Mouse (Mus musculus) frontal cortex, postnatal 36 days (tissue): ENCODE results near the gene Cmtr1.
"Not testable (repeated sequence)": the region's sequence is repeated elsewhere in the genome, so short reads cannot be mapped to it uniquely, and the experiment has no call there.

Experiments used
- DNase-seq, 2 experiments: peaks; one replicate each; pipeline ENCODE4 v3.0.0; 2022; ENCODE audit warnings: low spot score in 2 of 2

Gene Cmtr1

DNA sequence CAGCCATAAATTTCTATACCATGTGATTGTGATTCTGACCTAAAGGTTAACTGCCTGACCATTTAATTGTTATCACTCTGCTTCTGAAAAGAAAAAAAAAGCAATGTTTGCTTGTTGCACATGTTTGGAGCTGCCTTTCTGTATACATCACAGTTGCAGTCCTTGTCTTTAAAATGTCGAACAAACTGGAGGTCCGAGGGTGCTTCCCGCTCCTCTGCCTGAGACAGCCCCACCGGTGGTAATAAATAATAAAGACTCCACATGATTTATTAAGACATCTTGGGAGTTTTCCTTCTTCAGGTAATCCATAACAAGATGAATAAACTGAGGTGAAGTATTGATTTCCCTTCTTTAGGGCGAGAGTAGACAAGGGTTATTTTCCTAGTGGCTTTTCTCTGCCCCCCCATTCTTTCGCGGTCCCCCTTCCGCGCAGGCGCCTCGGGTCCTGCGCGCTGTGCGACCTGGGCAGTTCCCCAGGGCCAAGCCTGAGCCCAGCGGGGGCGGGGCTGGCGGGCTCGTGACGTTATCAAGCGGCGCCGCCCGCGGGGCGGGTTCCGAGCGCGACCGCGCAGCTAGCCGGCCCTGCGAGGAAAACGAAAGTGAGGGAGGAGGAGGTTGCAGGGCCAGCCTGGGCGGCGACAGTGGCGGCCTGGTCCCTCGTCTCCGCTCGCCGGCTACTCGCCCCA, at the start of gene Cmtr1:
Gene Cmtr1, plus strand, starts transcription at position 520 of the 686 bp plus-strand sequence.
- peak; percentile 95 to 96 for DNase-seq

DNA sequence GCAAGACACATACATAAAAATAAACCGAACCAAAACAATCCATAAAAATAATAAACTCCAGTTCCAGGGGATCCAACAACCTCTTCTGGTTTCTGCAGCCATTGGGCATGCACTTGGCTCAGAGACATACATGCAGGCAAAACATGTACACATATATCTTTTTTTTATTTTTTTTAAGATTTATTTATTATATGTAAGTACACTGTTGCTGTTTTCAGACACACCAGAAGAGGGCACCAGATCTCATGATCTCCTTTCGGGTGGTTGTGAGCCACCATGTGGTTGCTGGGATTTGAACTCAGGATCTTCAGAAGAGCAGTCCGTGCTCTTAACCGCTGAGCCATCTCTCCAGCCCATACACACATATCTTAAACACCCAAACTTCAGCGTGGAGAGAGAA, 46.9 kb upstream of the Cmtr1 start:
- not testable (repeated sequence) for DNase-seq

DNA sequence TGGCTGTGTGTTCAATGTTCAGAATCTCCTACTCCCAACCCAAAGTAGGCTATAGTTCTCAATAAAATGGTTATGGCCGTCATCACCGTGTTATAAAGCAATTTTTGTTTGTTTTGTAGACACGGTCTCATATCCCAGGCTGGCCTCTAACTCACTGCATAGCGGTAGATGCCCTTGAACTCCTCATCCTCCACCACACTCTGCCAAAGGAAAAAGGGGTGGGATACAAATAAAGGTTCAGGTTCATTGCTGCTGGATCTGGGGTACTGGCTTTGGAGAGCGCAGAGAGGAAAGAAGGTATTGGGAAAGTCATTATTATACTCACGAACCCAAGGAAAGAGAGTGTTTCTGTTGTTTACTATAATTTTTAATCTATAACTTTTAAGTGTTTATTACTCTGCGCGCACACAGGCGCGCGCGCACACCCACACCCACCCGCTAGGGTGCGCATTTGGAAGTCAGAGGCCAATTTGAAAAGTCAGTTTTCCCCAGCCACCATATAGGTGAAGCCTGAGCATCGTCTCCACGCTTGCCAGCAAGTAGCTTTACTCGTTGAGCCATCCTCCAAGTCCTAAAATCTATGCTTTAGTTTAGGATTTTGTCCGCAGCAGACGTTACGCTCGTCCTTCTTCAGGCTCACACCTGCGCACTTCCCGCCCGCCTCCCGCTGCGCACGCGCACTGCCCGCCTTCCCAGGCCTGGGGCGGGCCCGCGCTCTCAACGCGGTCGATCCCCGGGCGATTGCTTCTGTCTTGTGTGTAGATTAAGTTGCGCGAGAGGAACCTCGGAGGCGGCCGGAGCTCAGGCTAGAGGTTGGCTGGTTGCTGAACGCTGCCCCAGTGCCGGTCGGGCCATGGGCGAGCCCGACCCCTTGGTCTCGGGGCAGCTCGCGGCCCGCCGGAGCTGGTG, 46.0 kb upstream of the Cmtr1 start, which contains the start of the genes Rnf8 and Gm28043:
Gene Rnf8, plus strand, starts transcription at position 676 of the 909 bp plus-strand sequence.
Gene Gm28043, plus strand, starts transcription at position 762 of the 909 bp plus-strand sequence.
- DNase-seq, result peak; percentile 94 to 96

- DNase-seq, result no peak
Observed at GRCm38 (mm10) chr17:29615024-29615551, 45.3 kb upstream of the Cmtr1 start.

DNA sequence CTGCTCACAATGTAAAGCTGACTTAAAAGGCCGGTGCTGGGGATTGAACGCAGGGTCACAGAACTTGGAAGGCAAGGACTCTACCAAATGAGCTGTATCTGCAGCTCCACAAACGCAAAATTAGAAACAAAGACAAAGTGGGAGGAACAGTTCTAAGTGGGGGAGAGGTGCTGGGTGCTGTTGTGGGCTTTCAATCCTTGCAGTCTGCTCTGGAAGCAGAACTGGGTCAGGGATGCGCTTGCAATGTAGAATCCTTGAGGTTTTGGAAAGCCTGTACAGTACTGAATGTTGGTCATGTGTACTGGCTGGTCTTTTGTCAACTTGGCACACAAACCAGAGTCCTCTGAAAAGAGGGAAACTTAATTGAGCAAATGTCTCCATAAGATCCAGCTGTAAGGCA, 44.8 kb upstream of the Cmtr1 start:
- DNase-seq, result peak in 1 of 2 experiments; percentile 38

DNA sequence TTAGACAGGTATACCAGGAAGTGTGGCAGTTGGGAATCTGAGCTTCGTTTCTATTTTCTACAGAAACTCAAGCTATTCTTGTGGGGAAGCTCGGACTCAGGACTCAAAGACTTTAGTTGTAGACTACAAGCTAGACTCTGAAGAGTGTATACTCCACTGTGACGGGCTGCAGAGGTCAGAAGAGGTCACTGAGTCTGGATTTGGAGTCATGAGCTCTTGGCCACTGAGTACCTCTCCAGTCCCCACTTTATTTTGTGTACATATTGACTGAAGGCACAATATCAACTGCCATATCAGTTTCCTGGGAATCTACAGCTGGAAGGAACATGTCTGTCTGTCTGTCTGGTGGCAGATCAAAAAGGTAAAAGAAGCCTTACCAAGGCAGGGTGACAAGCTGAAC, 41.2 kb upstream of the Cmtr1 start:
- DNase-seq, result no peak

- DNase-seq, result no peak
Observed at GRCm38 (mm10) chr17:29623488-29623887, 36.9 kb upstream of the Cmtr1 start.

DNA sequence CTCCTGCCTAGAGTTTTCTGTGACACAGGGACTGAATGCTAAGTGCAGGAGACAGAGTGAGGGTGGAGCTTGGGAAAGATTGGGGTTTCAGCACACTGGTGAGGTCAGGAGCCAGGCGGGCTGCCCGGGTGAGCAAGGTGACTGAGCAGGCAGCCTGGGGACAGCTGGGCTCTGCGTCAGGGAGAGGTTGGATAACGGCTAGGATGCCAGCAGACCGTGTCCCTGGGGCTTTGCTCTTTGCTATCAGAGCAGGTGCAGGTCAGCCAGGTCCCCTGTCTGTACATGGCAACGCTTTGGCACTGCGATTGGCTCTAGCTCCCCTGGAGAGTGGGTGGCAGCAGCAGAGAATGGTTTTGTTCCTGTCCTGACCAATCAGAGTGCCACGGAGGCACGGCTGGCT, 33.1 kb upstream of the Cmtr1 start:
- no peak for DNase-seq

GRCm38 (mm10) chr17:29628946-29629345, 31.4 kb upstream of the Cmtr1 start:
- no peak for DNase-seq

- no peak for DNase-seq
Observed at GRCm38 (mm10) chr17:29629620-29630019, 30.8 kb upstream of the Cmtr1 start.

- DNase-seq, result no peak
Observed at GRCm38 (mm10) chr17:29632312-29632711, 28.1 kb upstream of the Cmtr1 start.

- DNase-seq, result peak in 1 of 2 experiments; percentile 36
Observed at GRCm38 (mm10) chr17:29635492-29635891, 24.9 kb upstream of the Cmtr1 start.

DNA sequence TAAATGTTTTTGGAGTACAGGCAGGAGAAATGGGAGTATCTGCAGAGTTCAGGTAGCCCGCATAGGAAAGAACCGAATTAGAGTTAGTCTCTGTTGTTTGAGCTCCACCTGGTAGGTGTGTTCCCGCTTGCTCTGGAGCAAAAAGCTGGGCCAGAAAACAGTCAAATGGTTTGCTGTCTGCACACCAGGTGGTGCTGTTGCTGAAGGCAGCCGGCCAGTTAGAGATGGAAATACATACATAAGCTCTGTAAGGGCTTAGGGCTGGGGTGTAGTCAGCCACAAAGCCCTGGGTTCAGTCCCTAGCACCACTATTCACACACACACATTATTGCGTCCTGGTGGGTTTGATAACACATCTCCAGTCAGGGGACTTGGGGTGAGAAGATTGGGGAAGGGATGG, 24.3 kb upstream of the Cmtr1 start:
- DNase-seq, result peak in 1 of 2 experiments; percentile 56

GRCm38 (mm10) chr17:29637377-29637776, 23.0 kb upstream of the Cmtr1 start:
- DNase-seq, result no peak

DNA sequence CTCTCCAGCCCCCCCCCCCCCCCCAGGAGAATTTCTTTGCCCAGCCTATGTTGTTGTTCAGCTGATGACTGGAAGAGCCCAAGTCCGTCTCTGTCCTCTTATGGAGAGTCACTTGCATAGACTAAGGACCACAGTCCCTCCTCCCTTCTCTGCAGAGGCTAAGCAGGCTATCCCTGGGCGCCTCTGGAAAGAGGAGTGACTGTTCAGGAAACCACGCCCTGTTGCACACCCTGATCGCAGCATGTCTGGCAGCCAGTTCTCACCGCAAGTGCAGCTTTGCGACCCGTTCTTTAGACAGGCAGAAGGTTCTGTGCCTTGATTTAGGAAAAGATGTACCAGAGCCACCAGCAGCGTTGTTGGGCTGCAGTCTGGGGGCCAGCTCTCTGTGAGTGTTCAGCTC, 22.5 kb upstream of the Cmtr1 start:
- no peak for DNase-seq

DNA sequence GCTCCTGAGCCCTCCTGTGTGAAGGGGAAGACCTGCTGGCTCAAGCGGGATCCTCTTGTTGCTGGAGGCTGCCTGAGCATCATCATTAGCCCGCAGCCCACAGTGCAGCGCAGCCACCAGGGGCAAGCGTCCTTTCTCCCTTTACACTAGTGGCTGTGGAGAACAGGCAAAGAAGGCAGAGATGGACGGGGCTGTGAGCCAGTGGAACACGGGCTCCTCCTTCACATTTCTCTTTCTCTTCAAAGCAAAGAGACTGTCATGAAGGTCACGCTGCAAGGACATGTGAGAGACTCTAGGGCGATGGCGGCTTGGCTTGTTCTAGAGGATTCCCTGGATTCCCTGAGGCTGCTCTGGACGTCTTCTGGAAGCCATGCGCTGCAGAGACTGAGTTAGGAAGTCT, 19.4 kb upstream of the Cmtr1 start:
- no peak for DNase-seq

- no peak for DNase-seq
Observed at GRCm38 (mm10) chr17:29642219-29642618, 18.2 kb upstream of the Cmtr1 start.

- no peak for DNase-seq
Observed at GRCm38 (mm10) chr17:29658249-29658648, 2.1 kb upstream of the Cmtr1 start.

DNA sequence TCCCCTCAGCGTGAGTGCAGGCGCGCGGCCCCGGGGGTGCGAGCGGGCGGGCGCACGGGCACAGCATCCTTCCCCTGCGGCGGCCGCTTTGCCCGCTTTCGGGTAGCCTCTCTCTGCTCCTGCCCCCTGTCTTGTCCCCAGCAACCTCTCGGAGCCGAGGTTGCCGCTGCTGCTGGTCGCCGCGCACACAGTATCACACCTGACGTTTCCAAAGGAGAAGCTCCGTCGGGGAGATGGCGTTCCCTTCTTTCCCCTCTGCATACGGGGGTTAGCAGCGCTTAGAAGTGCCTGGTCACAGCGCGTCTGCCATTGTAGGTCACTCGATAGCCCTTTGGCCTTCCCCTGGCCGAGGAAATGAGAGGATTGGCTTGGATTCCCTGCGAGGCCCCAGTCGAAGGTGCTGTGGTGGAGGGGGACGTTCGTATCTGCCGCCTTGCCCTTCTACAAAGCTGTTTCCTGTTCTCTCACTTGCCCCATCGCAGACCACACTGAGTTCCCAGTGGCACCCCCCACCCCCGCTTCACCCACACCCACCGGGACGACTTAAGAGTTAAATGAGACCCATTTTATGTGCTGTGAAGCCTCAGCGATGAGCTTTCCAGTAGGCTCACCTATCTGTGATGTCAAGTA, 482 bp downstream of the Cmtr1 start:
- DNase-seq, result peak in 1 of 2 experiments; percentile 19

DNA sequence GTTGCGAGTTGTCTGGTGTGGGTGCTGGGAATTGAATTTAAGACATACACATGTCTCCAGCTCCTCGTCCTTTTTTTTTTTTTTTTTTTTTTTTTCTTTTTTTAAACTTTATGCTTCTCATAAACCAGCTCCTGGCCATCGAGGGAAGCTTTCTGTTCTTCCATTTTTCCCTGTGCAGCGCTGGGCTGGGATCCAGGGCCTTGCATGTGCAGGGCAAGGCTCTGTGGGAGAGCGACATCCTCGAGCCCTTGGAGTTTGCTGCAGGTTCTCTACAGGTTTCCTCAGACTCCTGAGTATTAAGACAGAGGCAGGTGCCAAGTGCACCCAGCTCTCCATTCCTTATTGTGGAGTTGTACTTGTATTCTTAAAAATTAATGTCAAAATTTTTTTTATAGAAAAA, 1.8 kb downstream of the Cmtr1 start:
- no peak for DNase-seq

DNA sequence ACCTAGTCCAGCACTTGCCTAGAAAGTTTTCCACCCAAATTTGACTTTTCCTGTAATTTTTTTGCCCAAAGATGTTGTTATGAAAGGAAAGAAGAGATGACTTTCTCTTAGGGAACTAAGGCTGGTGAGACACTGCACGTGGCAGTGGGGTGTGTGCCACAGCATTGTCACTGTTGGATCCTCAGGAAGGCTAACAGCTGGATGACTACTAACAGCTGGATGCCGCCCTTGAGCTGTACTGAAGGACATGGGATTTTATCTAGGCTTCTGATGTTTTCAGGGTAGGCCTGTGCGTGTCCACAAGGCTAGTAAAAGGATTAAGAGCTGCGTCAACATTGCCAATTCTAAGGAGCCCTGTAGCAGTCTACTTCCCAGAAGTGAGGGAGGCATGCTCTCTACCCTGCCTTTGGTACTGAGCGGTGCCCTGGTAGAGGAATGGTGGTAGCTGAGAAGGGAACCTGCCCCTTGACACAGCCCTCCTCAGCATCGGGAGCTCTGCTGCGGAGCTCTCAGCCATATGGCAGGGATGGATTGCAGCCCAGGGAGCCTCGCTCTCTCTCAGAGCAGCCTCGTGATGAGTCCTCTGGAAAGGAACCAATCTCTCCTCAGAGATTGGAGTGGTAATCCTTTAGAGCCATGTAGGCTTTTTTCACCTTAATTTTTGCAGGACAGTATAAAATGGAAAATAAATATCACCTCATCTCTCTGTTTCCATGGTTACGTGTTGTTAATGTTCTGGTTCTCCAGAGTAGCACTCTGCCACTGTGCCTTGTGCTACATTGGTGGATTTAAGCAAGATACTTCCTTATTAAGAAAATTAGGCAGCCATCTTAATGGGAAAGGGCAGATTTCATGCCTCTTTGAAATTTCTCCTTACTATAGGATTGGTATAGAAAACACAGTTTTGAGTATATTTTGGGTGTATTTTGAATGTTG, 7.9 kb downstream of the Cmtr1 start:
- peak; percentile 47 to 60 for DNase-seq
